Mouse (Mus musculus): ENCODE data around the gene Cldn20. TPM values are rescaled to one million over a fixed set of nuclear protein-coding genes. Genes with fewer than 3 reads are reported as not detected.

Gene Cldn20
- total and polyA plus RNA-seq, 3 experiments, result 0.31 to 0.52 TPM; not detected in 1

- Histone ChIP-seq H3K4me3 (ENCODE audit: control insufficient read depth in 1 of 2, insufficient read depth in 1 of 2, low read depth in 2 of 2, low read length in 2 of 2) (peak overlapping the region in 1 of 2 experiments; percentile 75; a peak in 1 of 4 replicates), H3K4me1 (ENCODE audit: control insufficient read depth in 1 of 2, insufficient read depth in 2 of 2, low read length in 2 of 2) (peaks cover 2 to 12% of the 10 kb centered on the region in 2 experiments; a peak in 3 of 4 replicates), H3K27ac (ENCODE audit: control insufficient read depth, low read depth, low read length) (peak overlapping the region; percentile 41), H3K9me3 (replicated peaks; ENCODE audit: insufficient read depth, low read length) (no peaks in the 10 kb centered on the region), H3K9ac (ENCODE audit: control insufficient read depth, low read depth, low read length, poor library complexity, severe bottlenecking) (peak overlapping the region; percentile 23; the same call in 1 of the 2 replicates), H3K27me3 (ENCODE audit: control insufficient read depth in 1 of 2, insufficient read depth in 2 of 2, low read length in 2 of 2) (no peaks in the 10 kb centered on the region), H3K79me2 (ENCODE audit: control insufficient read depth, insufficient read depth, low read length, poor library complexity) (peaks cover 2% of the 10 kb centered on the region; the same call in 1 of the 2 replicates), H3K36me3 (ENCODE audit: control insufficient read depth in 1 of 2, insufficient read depth in 2 of 2, low read length in 2 of 2) (peaks cover 0 to 16% of the 10 kb centered on the region in 2 experiments; a peak in 2 of 4 replicates)
- peak; percentile 61 for DNase-seq (ENCODE audit: low read depth, low spot score)
- TF ChIP-seq E2F4 (IDR thresholded peaks at IDR 0.05; ENCODE audit: borderline replicate concordance, low read depth, low read length) (no peak), CHD2 (IDR thresholded peaks at IDR 0.05; ENCODE audit: low read length) (no peak; the same call in 1 of the 2 replicates), UBTF (IDR thresholded peaks at IDR 0.05; ENCODE audit: borderline replicate concordance, insufficient read depth, low read depth, low read length) (no peak), ZC3H11A (IDR thresholded peaks at IDR 0.05; ENCODE audit: low read depth, low read length) (no peak), MAX (IDR thresholded peaks at IDR 0.05; ENCODE audit: low read length) (no peak), MXI1 (IDR thresholded peaks at IDR 0.05; ENCODE audit: low read depth, low read length) (peak; percentile 41), USF2 (IDR thresholded peaks at IDR 0.05; ENCODE audit: borderline replicate concordance in 1 of 2, insufficient read depth in 1 of 2, low read depth in 1 of 2, low read length in 2 of 2) (no peak), POLR2AphosphoS2 (IDR thresholded peaks at IDR 0.05; ENCODE audit: low read length) (no peak), MEF2A (IDR thresholded peaks at IDR 0.05; ENCODE audit: extremely low read depth, insufficient replicate concordance, low read depth, low read length, poor library complexity, severe bottlenecking) (no peak), RCOR1 (IDR thresholded peaks at IDR 0.05; ENCODE audit: low read depth, low read length) (peak; percentile 26; the same call in 1 of the 2 replicates), ZMIZ1 (IDR thresholded peaks at IDR 0.05; ENCODE audit: low read depth, low read length) (no peak), TCF12 (IDR thresholded peaks at IDR 0.05; ENCODE audit: low read depth, low read length) (no peak; the same call in 1 of the 2 replicates), POLR2AphosphoS5 (IDR thresholded peaks at IDR 0.05; ENCODE audit: borderline replicate concordance, low read depth, low read length) (no peak), GATA1 (IDR thresholded peaks at IDR 0.05; ENCODE audit: low read depth, low read length) (peak; percentile 60), MAFK (IDR thresholded peaks at IDR 0.05; ENCODE audit: borderline replicate concordance, low read depth, low read length) (no peak), NRF1 (IDR thresholded peaks at IDR 0.05; ENCODE audit: insufficient read depth, low read depth, low read length, poor library complexity, severe bottlenecking) (no peak), ETS1 (IDR thresholded peaks at IDR 0.05; ENCODE audit: low read depth, low read length) (peak; percentile 96), SMC3 (IDR thresholded peaks at IDR 0.05; ENCODE audit: low read depth, low read length) (no peak), TAL1 (IDR thresholded peaks at IDR 0.05; ENCODE audit: low read length) (no peak), HCFC1 (IDR thresholded peaks at IDR 0.05; ENCODE audit: low read depth, low read length) (no peak), TBP (IDR thresholded peaks at IDR 0.05; ENCODE audit: low read depth, low read length) (0 out of 2 replicates have a peak, but pooled peaks have one; percentile 20), KAT2A (conservative IDR thresholded peaks at IDR 0.05; ENCODE audit: low read depth, low read length) (no peak), ELF1 (IDR thresholded peaks at IDR 0.05; ENCODE audit: low read depth, low read length) (no peak), MYB (IDR thresholded peaks at IDR 0.05; ENCODE audit: low read depth, low read length) (no peak), CHD1 (IDR thresholded peaks at IDR 0.05; ENCODE audit: low read depth, low read length) (no peak), EP300 (IDR thresholded peaks at IDR 0.05; ENCODE audit: low read depth in 1 of 2, low read length in 2 of 2) (peak in 1 of 2 experiments; percentile 49; a peak in 2 of 4 replicates), MAZ (IDR thresholded peaks at IDR 0.05; ENCODE audit: low read depth, low read length) (no peak), ZKSCAN1 (IDR thresholded peaks at IDR 0.05; ENCODE audit: low read depth, low read length) (no peak), USF1 (IDR thresholded peaks at IDR 0.05; ENCODE audit: low read depth, low read length) (no peak), MYC (IDR thresholded peaks at IDR 0.05; ENCODE audit: low read depth, low read length) (0 out of 2 replicates have a peak, but pooled peaks have one; percentile 44), ZNF384 (IDR thresholded peaks at IDR 0.05; ENCODE audit: low read depth, low read length) (no peak), BHLHE40 (IDR thresholded peaks at IDR 0.05; ENCODE audit: borderline replicate concordance, low read depth, low read length) (peak; percentile 17; the same call in 1 of the 2 replicates), GABPA (IDR thresholded peaks at IDR 0.05; ENCODE audit: low read depth, low read length) (no peak), CTCF (IDR thresholded peaks at IDR 0.05 in 2 of 3, conservative IDR thresholded peaks at IDR 0.05 in 1 of 3; ENCODE audit: control insufficient read depth in 1 of 3, insufficient read depth in 1 of 3, low read depth in 2 of 3, low read length in 3 of 3, poor library complexity in 1 of 3, severe bottlenecking in 1 of 3) (no peak), SIN3A (IDR thresholded peaks at IDR 0.05; ENCODE audit: low read length) (peak; percentile 50; the same call in 1 of the 2 replicates), RAD21 (IDR thresholded peaks at IDR 0.05; ENCODE audit: low read depth, low read length) (no peak), JUND (IDR thresholded peaks at IDR 0.05; ENCODE audit: low read depth, low read length) (no peak)
These were observed 23.9 kb downstream of the Cldn20 start for GRCm38 (mm10) chr17:3556251-3556650.
